Mouse (Mus musculus) brain, embryonic 14.5 days (tissue): Measurements from ENCODE around the gene Lman2. TPM values are rescaled to one million over a fixed set of nuclear protein-coding genes. Genes with fewer than 3 reads are reported as not detected.

ENCODE experiments used
- DNase-seq: peaks from one replicate; pipeline ENCODE4 v3.0.0-alpha.2; 2011; ENCODE audit warnings: low read depth
- CTCF ChIP-seq: fragments of 200-500 bp; IDR thresholded peaks from 2 replicates; pipeline ENCODE4 v1.5.1; 2012; ENCODE audit warnings: inconsistent platforms, mild to moderate bottlenecking, moderate library complexity, borderline replicate concordance; ENCODE audit not compliant: insufficient read depth, insufficient read length; ENCODE audit errors: extremely low read depth
- POLR2A ChIP-seq: fragments of 200-500 bp; IDR thresholded peaks from 2 replicates; pipeline ENCODE4 v1.6.1; 2012; ENCODE audit warnings: mild to moderate bottlenecking, inconsistent platforms, borderline replicate concordance; ENCODE audit not compliant: poor library complexity, insufficient read depth, insufficient read length, severe bottlenecking; ENCODE audit errors: extremely low read depth
- polyA plus RNA-seq: library from polyadenylated mRNA; depleted of rRNA; stranded (reverse); fragments of >200 nt; gene quantifications from 2 replicates; pipeline ENCODE4 v1.2.3, GENCODE M21; 2012; rRNA removed

Lman2 gene
- 61.7 and 66.2 TPM in 2 replicates for polyA plus RNA-seq

DNA sequence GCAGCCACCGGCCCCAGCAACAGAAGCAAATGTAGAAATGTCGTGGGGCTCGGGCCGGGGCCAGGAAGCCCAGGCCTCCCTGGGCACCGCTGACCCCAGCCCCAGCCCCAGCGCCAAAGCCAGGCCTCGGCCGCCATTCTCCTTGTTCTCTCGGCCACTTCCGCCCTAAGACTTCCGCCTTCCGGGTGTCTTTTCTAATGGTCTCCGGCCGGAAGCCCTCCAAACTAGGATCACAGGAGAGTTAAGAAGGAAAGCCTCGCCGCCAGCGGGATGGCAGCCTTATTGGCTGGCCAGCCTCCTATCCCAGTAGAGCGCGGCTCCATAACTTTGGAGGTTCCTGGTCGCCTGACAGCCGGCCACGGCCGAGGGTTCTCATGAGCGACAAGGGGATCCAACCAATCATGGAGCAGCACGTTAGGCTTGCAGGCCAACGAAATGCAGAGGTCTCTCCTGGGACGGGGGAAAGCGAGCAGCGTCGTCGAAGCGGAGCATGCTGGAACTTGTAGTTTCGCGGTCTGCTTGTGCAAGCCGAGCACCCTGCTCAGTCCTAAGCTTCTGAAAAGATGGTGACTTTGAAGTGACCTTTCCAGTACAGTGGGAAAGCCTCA is at the start of gene Lman2:
Lman2 (minus strand) TSS at position 331 of the 608 bp plus-strand sequence.
- peak; percentile 100 for DNase-seq
- TF ChIP-seq CTCF (no peak), POLR2A (peak; percentile 42; the same call in 1 of the 2 replicates)

DNA sequence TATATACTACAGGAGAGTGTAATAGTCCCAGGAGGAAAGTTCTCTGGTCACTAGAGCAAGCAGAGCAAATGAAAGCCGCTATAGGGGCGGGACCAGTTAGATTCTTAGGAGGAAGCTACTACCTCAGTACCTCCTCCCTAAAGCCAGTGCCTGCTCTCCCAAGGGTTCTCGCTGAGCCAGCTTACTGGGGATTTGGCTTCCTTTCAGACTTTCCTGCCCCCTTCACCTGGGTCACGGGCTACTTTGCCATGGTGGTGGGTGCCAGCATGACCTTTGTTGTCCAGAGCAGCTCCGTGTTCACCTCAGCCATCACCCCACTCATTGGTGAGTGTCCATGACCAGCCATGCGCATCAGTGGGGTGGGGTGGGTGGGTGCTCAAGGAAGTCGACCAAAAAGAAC is 49.2 kb upstream of the Lman2 start:
- TF ChIP-seq CTCF, result no peak
- no peak for TF ChIP-seq POLR2A
- no peak for DNase-seq

GRCm38 (mm10) chr13:55408546-55409120 is 46.0 kb upstream of the Lman2 start:
- no peak for TF ChIP-seq POLR2A
- TF ChIP-seq CTCF, result no peak

GRCm38 (mm10) chr13:55407341-55407740 is 44.8 kb upstream of the Lman2 start:
- TF ChIP-seq CTCF, result no peak
- TF ChIP-seq POLR2A, result no peak
- DNase-seq, result no peak

More at GRCm38 (mm10) chr13:55408546-55409120, 46.0 kb upstream of the Lman2 start:
- DNase-seq, result no peak

GRCm38 (mm10) chr13:55405783-55406390 is 43.3 kb upstream of the Lman2 start:
- no peak for DNase-seq
- no peak for TF ChIP-seq POLR2A
- TF ChIP-seq CTCF, result no peak

DNA sequence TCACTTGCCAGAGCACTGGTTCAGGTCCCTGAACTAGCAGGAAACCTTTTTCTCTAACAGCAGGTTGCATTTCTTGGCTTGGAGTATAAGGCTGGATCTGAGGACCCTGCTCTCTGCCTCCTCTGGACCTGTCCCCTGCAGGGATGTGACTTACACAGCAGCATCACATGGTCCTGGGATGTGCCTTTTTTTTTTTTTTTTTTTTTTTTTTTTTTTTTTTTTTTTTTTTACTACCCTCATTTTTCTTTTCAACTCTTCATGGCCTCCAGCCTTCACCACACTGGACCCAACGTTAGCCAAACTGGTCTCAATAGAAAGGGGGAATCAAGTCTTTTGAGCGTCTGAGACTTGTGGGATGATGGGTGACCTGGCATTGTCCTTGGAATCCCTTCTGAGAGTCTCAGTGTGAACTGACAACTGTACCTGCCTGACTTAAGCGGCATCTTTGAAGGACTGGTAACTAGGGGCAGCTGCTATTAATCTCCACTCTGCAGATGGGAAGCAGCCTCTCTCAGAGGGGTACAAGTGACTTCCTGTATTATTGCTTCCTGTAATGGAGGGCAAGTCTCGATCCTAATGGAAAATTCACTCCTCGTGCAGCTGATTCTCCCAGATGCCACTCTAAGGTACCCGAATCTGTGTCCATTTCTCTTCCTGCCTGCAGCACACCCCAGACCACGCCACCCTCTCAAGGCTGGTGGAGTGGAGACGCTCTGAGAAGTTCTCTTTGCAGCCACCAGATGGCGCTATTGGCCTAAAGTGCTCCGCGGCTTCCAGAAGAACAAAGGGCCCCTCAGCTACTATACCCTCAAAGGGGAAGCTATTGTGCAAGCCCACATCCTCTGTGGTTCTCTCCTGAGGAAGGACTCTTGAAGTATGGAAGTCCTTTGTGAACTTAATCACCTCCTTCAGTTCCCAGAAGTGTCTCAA is 42.5 kb upstream of the Lman2 start:
- DNase-seq, result peak; percentile 95
- TF ChIP-seq POLR2A (no peak), CTCF (peak; percentile 98)

DNA sequence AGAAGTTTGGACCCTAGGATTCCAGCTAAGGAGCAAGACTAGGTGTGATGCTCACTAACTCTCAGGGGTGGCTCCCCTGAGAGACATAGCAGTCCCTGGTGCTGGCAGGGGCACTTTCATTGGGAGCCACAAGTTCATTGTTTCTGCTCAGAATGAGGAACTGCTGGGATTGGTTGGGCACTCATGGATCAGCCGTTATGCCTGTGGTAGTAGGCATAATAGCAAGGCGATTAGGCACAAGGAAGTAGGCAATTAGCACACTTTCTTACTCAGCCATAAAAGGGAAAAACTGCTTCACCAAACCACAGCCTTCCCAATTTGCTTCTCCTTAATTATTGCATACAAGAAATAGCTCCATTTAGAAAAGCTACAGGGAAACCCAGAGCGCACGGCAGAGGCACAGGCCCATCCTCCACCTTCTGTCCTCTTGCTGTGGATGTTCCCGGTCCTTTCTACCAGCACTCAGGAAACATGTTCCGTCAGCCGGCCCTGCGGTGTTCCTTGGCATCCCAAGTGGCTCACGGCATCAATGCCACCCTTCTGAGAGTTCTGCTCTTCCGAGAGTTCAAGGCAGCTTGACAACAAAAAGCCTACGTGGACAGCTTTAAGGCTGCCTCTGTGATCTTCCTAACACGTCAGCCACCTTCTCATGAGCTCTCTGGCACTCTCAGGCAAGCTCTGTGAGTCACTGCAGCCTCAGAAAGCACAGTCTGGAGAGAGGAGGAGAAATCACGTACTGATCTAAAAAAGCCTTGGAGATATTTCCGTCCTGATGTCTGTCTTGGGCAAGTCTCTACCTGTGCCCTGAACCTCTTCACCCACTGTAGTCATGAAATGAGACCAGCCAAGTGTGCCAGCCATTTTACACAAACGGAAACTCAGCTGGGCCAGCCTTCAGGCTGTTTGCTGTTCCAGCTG is 41.6 kb upstream of the Lman2 start:
- peak; percentile 65 for DNase-seq
- TF ChIP-seq POLR2A, result no peak
- no peak for TF ChIP-seq CTCF

- DNase-seq, result peak; percentile 26
- TF ChIP-seq POLR2A (no peak), CTCF (no peak)
Measured at GRCm38 (mm10) chr13:55403266-55403665, 40.7 kb upstream of the Lman2 start.

DNA sequence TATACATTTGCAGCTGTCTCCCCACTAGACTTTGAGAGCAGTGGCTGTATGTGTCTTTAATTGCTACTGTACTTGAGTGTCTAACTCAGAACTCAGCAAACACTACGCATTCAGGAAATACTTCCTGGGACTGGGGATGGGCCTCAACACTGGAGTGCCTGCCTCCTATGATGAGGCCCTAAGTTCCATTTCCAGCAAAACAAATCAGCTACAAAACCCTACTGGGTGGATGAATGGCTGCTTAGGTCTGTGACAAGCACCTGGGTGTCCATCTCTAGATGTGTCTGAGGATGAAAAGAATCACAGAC is 37.4 kb upstream of the Lman2 start:
- TF ChIP-seq CTCF, result no peak
- TF ChIP-seq POLR2A, result no peak
- no peak for DNase-seq

DNA sequence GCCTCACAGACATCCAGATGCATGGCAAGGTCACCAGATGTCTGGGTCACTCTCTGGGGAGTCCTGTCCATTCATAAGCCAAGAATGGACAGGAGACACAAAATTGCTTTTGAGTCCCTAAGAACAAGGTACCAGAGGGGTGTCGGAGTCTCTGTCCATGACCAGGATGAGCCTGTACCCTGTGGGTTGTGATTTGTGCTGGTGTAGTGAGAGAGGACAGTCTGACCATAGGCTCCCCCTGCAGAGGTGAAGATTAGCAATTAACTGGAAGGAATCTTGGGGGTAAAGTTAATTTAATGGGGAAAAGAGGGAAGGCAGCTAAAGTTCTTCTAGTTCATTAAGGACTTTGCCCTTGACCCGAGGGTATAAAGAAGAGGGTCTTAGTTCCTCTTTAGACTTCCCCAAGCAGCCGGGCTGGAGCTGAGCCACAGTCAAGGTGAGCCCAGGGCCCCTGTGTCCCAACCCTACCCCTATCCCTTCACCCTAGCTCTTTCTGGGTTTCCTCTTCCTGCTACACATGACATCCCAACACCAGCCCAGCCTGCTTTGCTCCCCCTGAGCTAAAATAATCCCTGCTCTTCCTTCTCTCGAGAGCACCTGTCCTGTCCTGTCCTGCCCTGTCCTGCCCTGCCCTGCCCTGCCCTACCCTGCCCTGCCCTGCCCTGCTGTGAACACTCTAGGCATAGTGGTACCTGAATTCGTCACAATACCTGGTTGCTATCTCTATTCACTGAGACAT is 36.9 kb upstream of the Lman2 start:
- no peak for DNase-seq
- TF ChIP-seq POLR2A (no peak), CTCF (no peak)
